Mouse (Mus musculus): ENCODE measurements at regions not wholly inside any gene's neighbourhood (a gene's known extent, or its start where the extent isn't known, plus 50 kb on each side); places are given as distances from the start of the nearest gene placed in this dataset.
"Not testable (repeated sequence)": the region's sequence is repeated elsewhere in the genome, so short reads cannot be mapped to it uniquely, and the experiment has no call there.

GRCm38 (mm10) chr3:8245195-8245789 lies 1364.6 kb downstream of the Zfp704 start:
- TF ChIP-seq CTCF (IDR thresholded peaks at IDR 0.05; ENCODE audit: borderline replicate concordance, extremely low read depth, insufficient read depth, insufficient read length); POLR2A (IDR thresholded peaks at IDR 0.05; ENCODE audit: borderline replicate concordance, extremely low read depth, insufficient read depth, insufficient read length, poor library complexity, severe bottlenecking): not testable (repeated sequence)
